Mouse (Mus musculus) midbrain, postnatal 0 days (tissue): ENCODE data around the gene A630076J17Rik. TPM values are rescaled to one million over a fixed set of nuclear protein-coding genes. Genes with fewer than 3 reads are reported as not detected.

Experiments used
- ATAC-seq: fragments of 200-750 bp; cut with Nextera tagmentation; 2 replicates; pipeline ENCODE4 v1.8.0; 2017; ENCODE audit warnings: moderate number of reproducible peaks, mild to moderate bottlenecking, moderate TSS enrichment, moderate library complexity; ENCODE audit not compliant: low FRiP score
- DNase-seq: peaks from one replicate; pipeline ENCODE4 v3.0.0-alpha.2; 2015; ENCODE audit warnings: low spot score
- H3K27ac ChIP-seq: fragments of 300-500 bp; sonication (generic); 2 replicates; pipeline ENCODE4 v1.5.1; 2014; ENCODE audit warnings: low read depth, mild to moderate bottlenecking, low read length, mixed read lengths
- H3K27me3 ChIP-seq: fragments of 300-500 bp; sonication (generic); 2 replicates; pipeline ENCODE4 v1.6.1; 2014; ENCODE audit warnings: low read length, control low read depth, mixed read lengths; ENCODE audit not compliant: insufficient read depth
- H3K36me3 ChIP-seq: fragments of 300-500 bp; sonication (generic); 2 replicates; pipeline ENCODE4 v1.6.1; 2014; ENCODE audit warnings: low read length, control low read depth, mixed read lengths; ENCODE audit not compliant: insufficient read depth
- H3K4me1 ChIP-seq: fragments of 300-500 bp; sonication (generic); 2 replicates; pipeline ENCODE4 v1.6.1; 2014; ENCODE audit warnings: mild to moderate bottlenecking, control low read depth, antibody characterized with exemption, low read length, mixed read lengths; ENCODE audit not compliant: insufficient read depth
- H3K4me2 ChIP-seq: fragments of 300-500 bp; sonication (generic); 2 replicates; pipeline ENCODE4 v1.6.1; 2014; ENCODE audit warnings: low read depth, mild to moderate bottlenecking, low read length, mixed read lengths; ENCODE audit not compliant: poor library complexity, severe bottlenecking
- H3K4me3 ChIP-seq: fragments of 300-500 bp; sonication (generic); 2 replicates; pipeline ENCODE4 v1.5.1; 2014; ENCODE audit warnings: low read depth, mild to moderate bottlenecking, low read length, moderate library complexity
- H3K9ac ChIP-seq: fragments of 300-500 bp; sonication (generic); replicated peaks from 2 replicates; pipeline ENCODE4 v1.6.1; 2014; ENCODE audit warnings: mild to moderate bottlenecking, low read length, moderate library complexity, mixed read lengths; ENCODE audit not compliant: poor library complexity, severe bottlenecking
- H3K9me3 ChIP-seq: fragments of 300-500 bp; sonication (generic); 2 replicates; pipeline ENCODE4 v1.6.1; 2016; ENCODE audit warnings: low read length, control low read depth
- CTCF ChIP-seq: IDR thresholded peaks from 2 replicates; pipeline ENCODE4 v1.5.1; 2016; ENCODE audit warnings: antibody characterized with exemption, mild to moderate bottlenecking
- WGBS: fragments of 180-500 bp; shearing (Covaris S2); extraction: QIAGEN DNeasy Blood & Tissue Kit; methylation state at CpG from one replicate; pipeline ENCODE4 v1.1.7; 2014; 5-methylcytosine and 5-hydroxymethylcytosine counted together
- polyA plus RNA-seq: library from polyadenylated mRNA; unstranded; fragments of >200 nt; fragmentation: Nextera tagmentation; extraction: Ambion mirVana; gene quantifications from 2 replicates; pipeline ENCODE4 v1.2.1, GENCODE M21; 2015
- total RNA-seq: library from RNA; depleted of rRNA; stranded (reverse); fragments of >200 nt; gene quantifications from 2 replicates; pipeline ENCODE4 v1.2.3, GENCODE M21; 2014

The A630076J17Rik gene
- total and polyA plus RNA-seq, 2 experiments from 2014 or later: not detected

DNA sequence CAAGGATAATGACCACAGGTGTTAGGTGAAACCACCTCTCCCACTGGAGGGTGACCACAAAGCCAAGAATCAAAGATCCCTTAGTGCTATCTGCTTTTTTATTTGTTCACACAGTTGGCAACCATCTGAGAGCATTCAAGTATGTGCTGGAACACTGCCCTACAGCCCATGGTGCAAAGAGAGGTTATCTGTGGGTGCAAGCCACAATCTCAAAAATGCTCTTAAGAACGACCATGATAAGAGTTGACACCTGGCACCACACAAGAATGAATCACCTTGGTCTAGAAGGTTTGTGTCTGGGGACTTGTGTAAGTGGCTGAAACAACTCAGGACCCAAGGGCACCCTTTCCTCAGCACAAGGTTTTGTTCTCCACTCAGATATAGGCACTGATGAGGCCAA is 7.2 kb upstream of the A630076J17Rik start:
- H3K27me3 ChIP-seq: no peaks in the 10 kb centered on the region
- ATAC-seq: no peak
- H3K4me2 ChIP-seq: no peak overlapping the region

DNA sequence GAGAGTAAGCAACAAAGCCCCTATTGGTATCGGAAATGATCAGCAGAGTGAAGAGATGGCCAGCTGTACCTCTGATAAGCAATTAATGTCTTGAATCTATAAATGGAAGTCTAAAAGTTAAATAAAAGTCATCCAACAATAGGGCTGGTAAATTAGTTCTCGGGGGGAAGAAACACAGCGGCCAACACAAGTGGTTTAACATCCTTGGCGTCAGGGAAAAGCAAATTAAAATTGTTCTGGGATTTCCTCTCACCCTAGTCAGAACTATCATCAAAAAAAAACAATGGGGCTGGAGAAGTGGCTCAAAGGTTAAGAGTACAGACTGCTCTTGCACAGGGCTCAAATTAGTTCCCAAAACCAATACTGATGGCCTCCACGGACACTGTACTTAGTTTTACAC is 4.6 kb upstream of the A630076J17Rik start:
- TF ChIP-seq CTCF: no peak

More for the DNA sequence above, 7.2 kb upstream of the A630076J17Rik start:
- Histone ChIP-seq H3K9ac (no peak overlapping the region), H3K27ac (no peak overlapping the region), H3K9me3 (no peaks in the 10 kb centered on the region), H3K36me3 (no peaks in the 10 kb centered on the region), H3K4me1 (no peaks in the 10 kb centered on the region), H3K4me3 (no peak overlapping the region)
- no peak for DNase-seq
- WGBS: 74% methylated on average over 1 of the region's 1 CpGs
- TF ChIP-seq CTCF: no peak

DNA sequence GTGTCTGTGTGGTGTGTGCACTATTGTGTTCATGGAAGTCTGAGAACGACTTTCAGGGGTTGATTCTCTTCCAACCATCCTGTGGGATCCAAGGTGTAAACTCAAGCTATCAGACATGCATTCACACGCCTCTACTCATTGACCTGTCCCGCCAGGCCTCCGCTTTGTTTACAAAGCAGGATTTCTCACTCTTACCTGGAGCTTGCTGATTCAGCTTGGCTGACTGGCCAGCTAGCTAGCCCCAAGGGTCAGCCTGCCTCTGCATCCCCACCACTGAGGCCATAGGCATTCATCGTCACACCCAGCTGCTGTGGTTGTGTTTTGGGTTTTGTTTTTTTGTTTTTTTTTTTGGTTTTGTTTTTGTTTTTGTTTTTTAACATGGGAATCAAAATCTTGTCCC is 1.2 kb upstream of the A630076J17Rik start:
- ATAC-seq (no peak), DNase-seq (no peak)
- Histone ChIP-seq H3K4me2 (no peak overlapping the region), H3K4me3 (no peak overlapping the region), H3K27me3 (no peaks in the 10 kb centered on the region), H3K9ac (no peak overlapping the region), H3K27ac (no peak overlapping the region), H3K4me1 (no peaks in the 10 kb centered on the region), H3K9me3 (no peaks in the 10 kb centered on the region), H3K36me3 (no peaks in the 10 kb centered on the region)
- WGBS: 82% methylated on average over 5 of the region's 5 CpGs
- TF ChIP-seq CTCF: no peak

More for the DNA sequence above, 4.6 kb upstream of the A630076J17Rik start:
- Histone ChIP-seq H3K9ac (no peak overlapping the region), H3K27ac (no peak overlapping the region), H3K27me3 (no peaks in the 10 kb centered on the region), H3K4me1 (no peaks in the 10 kb centered on the region), H3K36me3 (no peaks in the 10 kb centered on the region), H3K9me3 (no peaks in the 10 kb centered on the region), H3K4me2 (no peak overlapping the region), H3K4me3 (no peak overlapping the region)
- DNase-seq (no peak), ATAC-seq (no peak)
- WGBS: 81% methylated on average over 5 of the region's 5 CpGs

DNA sequence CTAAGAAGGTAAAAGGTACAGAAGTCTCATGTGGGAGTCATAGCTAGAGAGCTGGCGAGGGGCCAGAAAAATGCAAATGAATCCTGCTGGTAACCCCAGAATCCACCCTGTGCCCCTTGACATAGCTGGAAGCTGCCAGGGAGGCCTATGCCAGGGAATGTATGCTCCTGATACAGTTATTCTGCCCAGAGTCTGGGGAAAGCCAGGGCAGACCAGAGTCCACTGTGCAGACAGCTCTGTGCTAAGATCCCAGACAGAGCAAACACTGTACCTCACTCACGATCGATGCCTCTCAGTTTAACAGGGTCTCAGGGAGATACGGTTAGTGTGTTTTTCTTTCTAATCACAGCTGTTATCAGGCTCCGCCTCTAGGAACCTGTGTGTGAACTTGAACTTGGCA is 592 bp upstream of the A630076J17Rik start:
- no peak for TF ChIP-seq CTCF
- H3K27ac ChIP-seq: no peak overlapping the region
- no peak overlapping the region for H3K4me2 ChIP-seq
- H3K4me1 ChIP-seq: no peaks in the 10 kb centered on the region
- DNase-seq (no peak), ATAC-seq (no peak)
- H3K9ac ChIP-seq: no peak overlapping the region
- no peak overlapping the region for H3K4me3 ChIP-seq
- no peaks in the 10 kb centered on the region for H3K9me3 ChIP-seq
- no peaks in the 10 kb centered on the region for H3K27me3 ChIP-seq
- WGBS: 81% methylated on average over 5 of the region's 5 CpGs
- H3K36me3 ChIP-seq: no peaks in the 10 kb centered on the region

DNA sequence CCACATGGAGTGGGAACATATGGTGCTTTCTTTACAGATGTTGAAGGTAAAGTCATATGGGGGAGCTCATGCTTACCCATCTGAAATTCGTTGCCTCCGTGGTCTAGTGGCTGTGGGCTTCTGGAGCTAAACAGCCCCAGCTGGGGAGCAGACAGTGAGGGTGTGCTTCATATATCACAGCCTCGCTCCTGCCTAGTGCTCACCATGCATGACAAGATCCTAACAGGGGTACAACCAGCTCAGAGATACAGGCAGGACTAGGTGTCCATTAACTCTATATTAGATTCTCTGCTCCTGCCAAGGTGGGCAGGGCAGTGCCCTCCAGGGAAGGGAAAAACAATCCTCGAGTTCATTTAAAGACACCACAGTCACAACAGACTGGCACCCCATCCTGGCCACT is 788 bp downstream of the A630076J17Rik start:
- Histone ChIP-seq H3K4me1 (no peaks in the 10 kb centered on the region), H3K9me3 (no peaks in the 10 kb centered on the region), H3K4me2 (no peak overlapping the region), H3K36me3 (no peaks in the 10 kb centered on the region), H3K27ac (no peak overlapping the region), H3K4me3 (no peak overlapping the region), H3K27me3 (no peaks in the 10 kb centered on the region), H3K9ac (no peak overlapping the region)
- DNase-seq: no peak
- no peak for ATAC-seq
- 58% methylated on average over 4 of the region's 4 CpGs for WGBS
- TF ChIP-seq CTCF: no peak

DNA sequence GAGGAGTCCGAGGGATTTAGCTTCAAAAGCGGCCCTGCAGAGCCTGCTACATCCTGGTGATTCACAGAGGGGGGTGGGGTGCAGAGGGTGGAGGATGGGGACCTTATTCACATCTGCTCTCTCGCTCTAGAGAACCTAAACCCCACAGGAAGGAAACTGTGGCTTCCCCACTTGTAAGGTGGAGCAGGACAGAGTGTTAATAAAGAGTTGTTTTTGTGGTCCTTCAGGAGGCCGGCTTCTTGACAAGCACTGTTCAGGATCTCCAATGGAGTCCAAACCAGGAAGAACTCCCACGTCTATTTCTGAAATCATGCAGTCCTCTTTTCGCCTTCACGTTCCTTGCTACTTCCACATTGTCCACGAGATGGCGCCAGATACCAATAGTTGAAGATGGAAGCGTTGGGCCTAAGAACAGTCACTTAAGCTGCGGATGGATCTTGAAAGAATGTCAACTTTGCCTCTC is 3.0 kb downstream of the A630076J17Rik start:
- Histone ChIP-seq H3K4me1 (no peaks in the 10 kb centered on the region), H3K9ac (no peak overlapping the region), H3K9me3 (no peaks in the 10 kb centered on the region), H3K27ac (no peak overlapping the region), H3K27me3 (no peaks in the 10 kb centered on the region), H3K4me3 (no peak overlapping the region), H3K36me3 (no peaks in the 10 kb centered on the region), H3K4me2 (no peak overlapping the region)
- ATAC-seq (peak; percentile 71; the same call in 1 of the 2 replicates), DNase-seq (peak; percentile 85)
- 7% methylated on average over 11 of the region's 11 CpGs for WGBS
- peak; percentile 98 for TF ChIP-seq CTCF
